Mouse (Mus musculus) cerebellum, adult 2 months (tissue): ENCODE results near the gene Akt1s1. TPM values are rescaled to one million over a fixed set of nuclear protein-coding genes. Genes with fewer than 3 reads are reported as not detected.

Experiments
- DNase-seq, 2 experiments: peaks; one replicate each; pipeline ENCODE4 v3.0.0; 2021
- H3K27ac ChIP-seq: fragments of 200-500 bp; 2 replicates; pipeline ENCODE4 v1.5.1; 2012; ENCODE audit warnings: low read length, control low read depth, inconsistent platforms; ENCODE audit not compliant: insufficient read depth
- H3K27me3 ChIP-seq: fragments of 200-500 bp; 2 replicates; pipeline ENCODE4 v1.6.1; 2012; ENCODE audit warnings: inconsistent platforms, mild to moderate bottlenecking, low read length, moderate library complexity; ENCODE audit not compliant: control insufficient read depth, insufficient read depth
- H3K4me1 ChIP-seq: fragments of 200-500 bp; 2 replicates; pipeline ENCODE4 v1.6.1; 2011; ENCODE audit warnings: low read length; ENCODE audit not compliant: control insufficient read depth, insufficient read depth
- H3K4me3 ChIP-seq: fragments of 200-500 bp; replicated peaks from 2 replicates; pipeline ENCODE3; 2011; ENCODE audit warnings: mild to moderate bottlenecking, low read depth, low read length, control low read depth; ENCODE audit not compliant: insufficient read depth
- CTCF ChIP-seq: fragments of 200-500 bp; IDR thresholded peaks from 2 replicates; pipeline ENCODE4 v1.5.1; 2011; ENCODE audit warnings: low read depth, mild to moderate bottlenecking, control low read depth, low read length, moderate library complexity, borderline replicate concordance; ENCODE audit not compliant: insufficient read depth
- POLR2A ChIP-seq: fragments of 200-500 bp; IDR thresholded peaks from 2 replicates; pipeline ENCODE4 v1.6.1; 2011; ENCODE audit warnings: low read length, control low read depth, borderline replicate concordance; ENCODE audit not compliant: insufficient read depth
- WGBS: fragments of 180-500 bp; shearing (Covaris S2); methylation state at CpG from one replicate; pipeline ENCODE4 v1.1.7; 2018; 5-methylcytosine and 5-hydroxymethylcytosine counted together
- polyA plus RNA-seq: library from polyadenylated mRNA; depleted of rRNA; stranded (reverse); fragments of >200 nt; gene quantifications from 2 replicates; pipeline ENCODE4 v1.2.3, GENCODE M21; 2012

Akt1s1 gene
- polyA plus RNA-seq, 1 experiment, result 83.6 TPM

GRCm38 (mm10) chr7:44857042-44857552 is 8.3 kb downstream of the Akt1s1 start, which contains the start of gene Pnkp:
Pnkp (plus strand) TSS chr7:44857139.
- DNase-seq, result peak; percentile 86 to 88
- peaks cover 14% of the 10 kb centered on the region for H3K4me1 ChIP-seq
- no peaks in the 10 kb centered on the region for H3K27me3 ChIP-seq
- H3K27ac ChIP-seq, result peak within 1 kb of the TSS; percentile 59
- TF ChIP-seq POLR2A (peak; percentile 85; the same call in 1 of the 2 replicates), CTCF (no peak)
- H3K4me3 ChIP-seq, result peak within 1 kb of the TSS; percentile 59
- whole genome bisulfite sequencing, result under 1% methylated on average over 32 of the region's 32 CpGs

GRCm38 (mm10) chr7:44857905-44858304 is 9.1 kb downstream of the Akt1s1 start:
- 26% methylated on average over 8 of the region's 8 CpGs for WGBS
- TF ChIP-seq CTCF (no peak), POLR2A (no peak)
- peak in 1 of 2 experiments; percentile 40 for DNase-seq
- peak overlapping the region; percentile 33 for H3K4me3 ChIP-seq
- H3K27me3 ChIP-seq, result no peaks in the 10 kb centered on the region
- no peak overlapping the region for H3K27ac ChIP-seq
- H3K4me1 ChIP-seq, result peaks cover 12% of the 10 kb centered on the region

DNA sequence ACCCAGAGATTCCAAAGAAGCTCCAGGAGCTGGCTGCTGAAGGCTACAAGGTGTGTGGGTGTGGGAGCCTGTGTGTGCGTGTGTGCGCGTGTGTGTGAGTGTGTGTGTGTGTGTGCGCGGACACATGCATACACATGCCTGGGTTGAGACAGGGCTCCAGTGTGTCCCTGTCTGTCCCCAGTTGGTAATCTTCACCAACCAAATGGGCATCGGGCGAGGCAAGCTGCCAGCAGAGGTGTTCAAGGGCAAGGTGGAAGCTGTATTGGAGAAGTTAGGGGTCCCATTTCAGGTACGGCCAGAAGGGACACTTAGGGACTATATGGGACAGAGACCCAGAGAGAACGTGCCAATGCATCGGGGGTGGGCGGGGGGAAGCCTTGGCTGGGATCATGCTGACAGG is 11.1 kb downstream of the Akt1s1 start:
- no peak overlapping the region for H3K4me3 ChIP-seq
- peaks cover 22% of the 10 kb centered on the region for H3K4me1 ChIP-seq
- WGBS, result 84% methylated on average over 11 of the region's 11 CpGs
- H3K27me3 ChIP-seq, result no peaks in the 10 kb centered on the region
- no peak for TF ChIP-seq CTCF
- DNase-seq, result peak in 1 of 2 experiments; percentile 22
- no peak overlapping the region for H3K27ac ChIP-seq

DNA sequence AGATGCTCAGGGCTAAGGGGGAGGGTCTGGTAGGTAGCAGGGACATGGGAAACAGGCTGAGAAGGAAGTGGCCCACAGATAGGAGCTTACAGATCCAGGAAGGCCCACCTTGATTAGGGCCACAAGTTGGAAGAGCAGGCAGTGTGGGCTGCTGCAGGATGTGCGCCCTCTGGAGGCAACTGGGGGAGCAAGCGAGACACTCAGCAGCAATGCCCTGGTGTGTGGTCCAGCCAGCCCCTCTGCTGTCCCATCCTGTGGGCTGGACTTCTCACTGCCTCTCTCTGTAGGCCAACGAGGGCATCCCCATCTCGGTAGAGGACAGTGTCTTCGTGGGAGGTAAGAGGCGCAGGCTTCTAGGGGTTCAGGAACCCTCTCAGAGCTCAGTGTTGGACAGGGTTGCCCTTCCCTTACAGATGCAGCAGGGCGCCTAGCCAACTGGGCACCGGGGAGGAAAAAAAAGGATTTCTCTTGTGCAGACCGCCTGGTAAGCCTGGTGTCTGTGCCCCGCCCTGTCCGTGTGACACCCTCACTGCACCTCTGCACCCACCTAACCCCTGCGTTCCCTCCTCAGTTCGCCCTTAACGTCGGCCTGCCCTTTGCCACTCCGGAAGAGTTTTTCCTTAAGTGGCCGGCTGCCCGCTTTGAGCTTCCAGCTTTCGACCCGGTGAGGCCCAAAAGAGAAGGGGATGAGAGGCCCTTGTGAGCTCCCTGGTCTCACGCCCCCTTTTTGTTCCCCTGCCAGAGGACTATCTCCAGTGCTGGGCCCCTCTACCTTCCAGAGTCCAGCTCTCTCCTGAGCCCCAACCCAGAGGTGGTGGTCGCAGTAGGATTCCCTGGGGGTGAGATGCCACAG is 12.0 kb downstream of the Akt1s1 start:
- Histone ChIP-seq H3K27ac (no peak overlapping the region), H3K4me1 (peaks cover 31% of the 10 kb centered on the region)

DNA sequence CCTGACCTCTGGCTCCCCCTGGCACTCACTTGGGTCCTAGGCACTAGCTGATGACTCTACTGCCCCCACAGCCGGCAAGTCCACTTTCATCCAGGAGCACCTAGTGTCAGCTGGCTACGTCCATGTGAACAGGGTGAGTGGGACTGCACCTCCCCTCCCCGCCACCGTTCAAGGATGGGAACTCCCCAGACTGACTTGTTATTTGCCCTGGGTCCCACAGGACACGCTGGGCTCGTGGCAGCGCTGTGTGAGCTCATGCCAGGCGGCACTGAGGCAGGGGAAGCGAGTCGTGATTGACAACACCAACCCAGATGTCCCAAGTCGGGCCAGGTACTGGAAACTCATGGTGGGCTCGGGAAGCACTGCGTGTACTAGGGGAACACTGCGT is 12.6 kb downstream of the Akt1s1 start:
- 49% methylated on average over 14 of the region's 14 CpGs for WGBS
- H3K4me1 ChIP-seq, result peaks cover 37% of the 10 kb centered on the region

More for the DNA sequence above, 12.0 kb downstream of the Akt1s1 start:
- Histone ChIP-seq H3K27me3 (no peaks in the 10 kb centered on the region), H3K4me3 (no peak overlapping the region)
- 20% methylated on average over 22 of the region's 22 CpGs for WGBS
- peak; percentile 65 to 72 for DNase-seq
- TF ChIP-seq CTCF (peak; percentile 86), POLR2A (no peak)

GRCm38 (mm10) chr7:44862434-44862833 is 13.6 kb downstream of the Akt1s1 start:
- WGBS, result 61% methylated on average over 8 of the region's 8 CpGs
- Histone ChIP-seq H3K4me1 (peaks cover 46% of the 10 kb centered on the region), H3K27me3 (no peaks in the 10 kb centered on the region), H3K4me3 (no peak overlapping the region), H3K27ac (no peak overlapping the region)
- DNase-seq, result no peak
- TF ChIP-seq POLR2A, result no peak

More for the DNA sequence above, 12.6 kb downstream of the Akt1s1 start:
- no peak for TF ChIP-seq CTCF
- TF ChIP-seq POLR2A, result no peak
- H3K27ac ChIP-seq, result no peak overlapping the region
- no peak overlapping the region for H3K4me3 ChIP-seq
- DNase-seq, result peak in 1 of 2 experiments; percentile 19
- no peaks in the 10 kb centered on the region for H3K27me3 ChIP-seq

DNA sequence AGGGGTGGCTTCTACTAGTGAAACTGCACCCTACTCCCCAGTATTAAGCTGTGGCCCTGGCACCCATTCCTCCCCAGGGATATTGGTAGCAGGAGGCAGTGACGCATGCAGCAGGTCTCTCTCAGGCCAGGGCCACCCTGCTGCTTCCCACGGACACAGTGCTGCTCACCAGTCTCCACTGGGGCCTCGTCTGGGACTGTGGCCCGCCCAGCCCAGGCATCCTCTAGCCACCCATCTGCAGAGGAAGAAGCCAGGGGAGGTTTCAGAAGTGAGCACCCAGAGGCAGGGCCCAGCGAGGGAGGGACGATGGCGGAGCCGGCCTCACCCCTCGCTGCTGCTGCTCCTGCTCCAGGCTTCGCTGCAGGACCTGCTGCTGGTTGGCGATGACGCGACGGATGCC is 14.4 kb downstream of the Akt1s1 start:
- no peak for TF ChIP-seq POLR2A
- TF ChIP-seq CTCF, result no peak
- Histone ChIP-seq H3K4me1 (peaks cover 48% of the 10 kb centered on the region), H3K27ac (no peak overlapping the region), H3K27me3 (no peaks in the 10 kb centered on the region), H3K4me3 (no peak overlapping the region)
- 72% methylated on average over 14 of the region's 14 CpGs for WGBS
- DNase-seq, result peak in 1 of 2 experiments; percentile 19

DNA sequence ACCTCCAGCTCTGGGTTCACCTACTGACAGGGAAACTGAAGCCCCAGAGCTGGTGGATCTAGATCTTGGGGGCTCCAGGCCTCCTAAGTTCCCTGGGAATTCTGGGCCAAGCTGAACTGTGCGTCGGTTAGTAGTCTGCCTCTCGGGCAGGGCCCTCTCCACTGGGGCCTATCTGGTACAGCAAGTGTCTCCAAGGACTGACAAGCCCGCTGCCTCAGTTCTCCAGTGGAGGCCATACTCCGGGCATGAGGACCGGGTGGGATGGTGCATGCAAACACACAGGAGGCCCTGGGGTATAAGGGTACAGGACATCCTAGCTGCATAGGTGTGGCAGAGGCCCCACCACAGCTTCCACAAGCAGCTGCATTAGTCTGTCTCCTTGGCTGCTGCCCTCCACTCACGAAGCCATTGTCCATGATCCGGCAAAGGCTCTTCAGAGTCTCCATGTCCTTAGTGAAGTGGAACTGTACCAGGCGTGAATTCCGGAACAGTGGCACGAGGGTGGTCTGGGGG is 15.2 kb downstream of the Akt1s1 start:
- Histone ChIP-seq H3K27me3 (no peaks in the 10 kb centered on the region), H3K4me1 (peaks cover 48% of the 10 kb centered on the region), H3K27ac (no peak overlapping the region), H3K4me3 (no peak overlapping the region)
- DNase-seq, result no peak
- WGBS, result 52% methylated on average over 11 of the region's 11 CpGs
- no peak for TF ChIP-seq CTCF
- no peak for TF ChIP-seq POLR2A
